Mouse (Mus musculus) heart, adult 2 months (tissue): Measurements from ENCODE around the gene Mpg.

Source experiments
- CTCF ChIP-seq: fragments of 200-600 bp; IDR thresholded peaks from 2 replicates; pipeline ENCODE4 v1.8.1; 2022; ENCODE audit warnings: antibody characterized with exemption, mild to moderate bottlenecking, moderate library complexity
- POLR2A ChIP-seq: fragments of 200-500 bp; IDR thresholded peaks from 2 replicates; pipeline ENCODE4 v1.6.1; 2011; ENCODE audit warnings: mild to moderate bottlenecking, low read depth, low read length, control low read depth; ENCODE audit not compliant: insufficient read depth

DNA sequence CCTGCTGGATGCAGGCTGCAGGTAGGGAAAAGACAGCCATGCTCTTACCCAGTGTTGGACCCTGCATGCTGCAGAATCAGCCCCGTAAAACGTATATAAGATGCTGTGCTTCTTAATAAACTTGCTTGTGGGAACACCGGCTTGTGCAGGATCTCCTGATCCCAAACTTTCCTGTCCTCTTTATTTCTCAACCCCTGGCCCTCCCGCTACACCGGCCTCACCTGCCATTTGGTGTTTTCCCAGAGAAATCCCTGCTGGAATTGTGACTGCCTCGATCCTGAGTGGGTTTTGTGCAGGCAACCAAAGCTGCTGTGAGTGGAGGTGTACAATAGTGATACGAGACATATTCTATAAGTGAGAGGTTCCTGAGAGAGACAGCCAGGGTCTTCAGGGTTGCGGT, 41.8 kb upstream of the Mpg start:
- TF ChIP-seq CTCF = no peak
- TF ChIP-seq POLR2A = no peak
